Mouse (Mus musculus) embryonic facial prominence, embryonic 10.5 days (tissue): ENCODE results near the gene Hist1h2bq. TPM values are rescaled to one million over a fixed set of nuclear protein-coding genes. Genes with fewer than 3 reads are reported as not detected.
"Not testable (repeated sequence)": the region's sequence is repeated elsewhere in the genome, so short reads cannot be mapped to it uniquely, and the experiment has no call there.

Experiments used
- DNase-seq: peaks from one replicate; pipeline ENCODE4 v3.0.0-alpha.2; 2017; ENCODE audit warnings: low spot score
- H3K27ac ChIP-seq: fragments of 300-500 bp; sonication (generic); replicated peaks from 2 replicates; pipeline ENCODE4 v1.5.1; 2016; ENCODE audit warnings: mild to moderate bottlenecking
- H3K27me3 ChIP-seq: fragments of 300-500 bp; sonication (generic); replicated peaks from 2 replicates; pipeline ENCODE4 v1.6.1; 2016; ENCODE audit warnings: low read depth, mild to moderate bottlenecking; ENCODE audit not compliant: poor library complexity, severe bottlenecking
- H3K36me3 ChIP-seq: fragments of 300-500 bp; sonication (generic); replicated peaks from 2 replicates; pipeline ENCODE4 v1.6.1; 2016; ENCODE audit warnings: mild to moderate bottlenecking, moderate library complexity
- H3K4me1 ChIP-seq: fragments of 300-500 bp; sonication (generic); 2 replicates; pipeline ENCODE4 v1.6.1; 2016
- H3K4me3 ChIP-seq: fragments of 300-500 bp; sonication (generic); 2 replicates; pipeline ENCODE4 v1.5.1; 2016; ENCODE audit warnings: mild to moderate bottlenecking, moderate library complexity
- H3K9me3 ChIP-seq: fragments of 300-500 bp; sonication (generic); 2 replicates; pipeline ENCODE4 v1.6.1; 2016; ENCODE audit warnings: mild to moderate bottlenecking
- WGBS: fragments of 180-500 bp; shearing (Covaris S2); methylation state at CpG from one replicate; pipeline ENCODE4 v1.1.7; 2016; 5-methylcytosine and 5-hydroxymethylcytosine counted together
- polyA plus RNA-seq: library from polyadenylated mRNA; unstranded; fragments of >200 nt; fragmentation: Nextera tagmentation; extraction: Ambion mirVana; gene quantifications from 2 replicates; pipeline ENCODE4 v1.2.1, GENCODE M21; 2016

Gene Hist1h2bq
- polyA plus RNA-seq, 1 experiment from 2014 or later, result 23.9 TPM

DNA sequence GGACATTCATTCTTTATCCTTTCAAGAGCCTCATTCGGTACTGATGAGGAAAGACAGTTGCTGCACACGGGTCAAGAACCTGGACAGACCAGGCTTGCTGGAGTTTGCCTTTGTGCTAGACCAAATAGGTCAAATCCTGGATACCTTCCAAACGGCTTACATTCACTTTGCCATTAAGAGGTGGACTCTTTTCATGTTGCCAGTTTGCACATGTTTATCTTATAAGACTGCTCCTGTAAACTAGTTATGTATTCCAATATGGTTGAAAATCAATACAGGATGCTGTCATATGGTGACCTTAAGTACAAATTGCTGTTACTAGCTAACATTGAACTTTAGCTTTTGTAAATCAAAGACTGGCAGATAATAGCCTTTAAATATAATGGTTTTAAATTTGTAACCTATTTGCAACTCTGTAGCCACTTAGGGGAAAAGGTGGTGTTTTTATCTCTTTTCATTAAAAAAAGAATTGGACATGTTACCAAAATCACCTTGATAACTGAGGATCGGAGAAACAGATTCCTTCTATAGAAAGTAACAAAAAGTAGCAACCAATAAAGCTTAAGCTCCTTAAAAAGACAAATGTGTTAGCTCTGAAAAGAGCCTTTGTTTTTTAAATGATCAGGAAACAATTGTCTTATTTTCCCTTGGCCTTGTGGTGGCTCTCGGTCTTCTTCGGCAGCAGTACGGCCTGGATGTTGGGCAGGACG, 23.7 kb downstream of the Hist1h2bq start:
- H3K9me3 ChIP-seq, result no peaks in the 10 kb centered on the region
- peak overlapping the region; percentile 91 for H3K27ac ChIP-seq
- no peaks in the 10 kb centered on the region for H3K27me3 ChIP-seq
- peak overlapping the region; percentile 56 for H3K4me3 ChIP-seq
- no peaks in the 10 kb centered on the region for H3K36me3 ChIP-seq
- 6% methylated on average over 8 of the region's 8 CpGs for WGBS
- peaks cover 43% of the 10 kb centered on the region for H3K4me1 ChIP-seq
- DNase-seq, result peak; percentile 52

GRCm38 (mm10) chr13:21784311-21784710, 25.7 kb downstream of the Hist1h2bq start:
- H3K27ac ChIP-seq, result peak overlapping the region; percentile 97
- no peaks in the 10 kb centered on the region for H3K27me3 ChIP-seq
- no peaks in the 10 kb centered on the region for H3K36me3 ChIP-seq
- 28% methylated on average over 6 of the region's 6 CpGs for WGBS
- DNase-seq, result no peak
- H3K9me3 ChIP-seq, result no peaks in the 10 kb centered on the region
- H3K4me3 ChIP-seq, result peak overlapping the region; percentile 63
- peaks cover 45% of the 10 kb centered on the region for H3K4me1 ChIP-seq

DNA sequence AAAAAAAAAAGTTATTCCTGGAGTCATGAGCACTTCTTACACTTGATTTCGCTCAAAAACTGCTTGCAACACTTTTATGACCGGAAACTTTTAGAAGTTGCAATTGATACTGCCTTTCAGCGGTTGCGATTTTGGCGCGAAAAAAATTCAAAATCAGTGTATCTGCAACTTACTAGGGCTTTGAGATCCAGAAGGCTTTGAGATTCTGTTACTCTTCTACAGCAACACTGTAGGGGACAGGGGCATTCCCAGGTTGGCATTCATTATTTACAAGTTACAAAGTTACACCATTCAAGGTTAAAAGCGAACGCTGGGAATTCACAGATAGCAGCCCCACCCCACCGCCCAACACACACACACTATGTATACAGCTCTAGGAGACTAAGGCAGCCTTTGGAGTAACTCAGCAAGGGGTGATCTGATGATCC, 26.2 kb downstream of the Hist1h2bq start:
- 2% methylated on average over 9 of the region's 9 CpGs for WGBS
- Histone ChIP-seq H3K27ac (peak overlapping the region; percentile 97), H3K36me3 (no peaks in the 10 kb centered on the region), H3K9me3 (no peaks in the 10 kb centered on the region), H3K27me3 (no peaks in the 10 kb centered on the region), H3K4me3 (peak overlapping the region; percentile 63), H3K4me1 (peaks cover 40% of the 10 kb centered on the region)
- DNase-seq, result peak; percentile 62

DNA sequence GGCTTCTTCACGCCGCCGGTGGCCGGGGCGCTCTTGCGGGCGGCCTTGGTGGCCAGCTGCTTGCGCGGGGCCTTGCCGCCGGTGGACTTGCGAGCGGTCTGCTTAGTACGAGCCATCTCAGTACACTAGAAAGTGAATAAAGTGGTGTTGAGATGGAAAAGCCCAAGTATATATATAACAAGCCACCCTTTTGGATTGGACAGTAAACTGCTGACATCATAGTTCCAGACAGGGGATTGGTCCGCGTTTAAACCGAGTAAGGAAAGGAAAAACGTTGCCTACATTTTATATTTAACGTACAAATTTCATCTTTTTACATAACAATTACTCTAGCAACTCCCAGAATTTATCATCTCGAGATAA, 26.8 kb downstream of the Hist1h2bq start, which contains the start of gene Hist1h3i:
Gene Hist1h3i (minus strand): TSS at position 116 of the 363 bp plus-strand sequence.
- 0% methylated on average over 17 of the region's 20 CpGs for WGBS
- H3K27ac ChIP-seq, result peak within 1 kb of the TSS; percentile 97
- no peaks in the 10 kb centered on the region for H3K9me3 ChIP-seq
- peak; percentile 56 for DNase-seq
- no peaks in the 10 kb centered on the region for H3K27me3 ChIP-seq
- H3K4me1 ChIP-seq, result peaks cover 39% of the 10 kb centered on the region
- peak within 1 kb of the TSS; percentile 63 for H3K4me3 ChIP-seq
- no peaks in the 10 kb centered on the region for H3K36me3 ChIP-seq

DNA sequence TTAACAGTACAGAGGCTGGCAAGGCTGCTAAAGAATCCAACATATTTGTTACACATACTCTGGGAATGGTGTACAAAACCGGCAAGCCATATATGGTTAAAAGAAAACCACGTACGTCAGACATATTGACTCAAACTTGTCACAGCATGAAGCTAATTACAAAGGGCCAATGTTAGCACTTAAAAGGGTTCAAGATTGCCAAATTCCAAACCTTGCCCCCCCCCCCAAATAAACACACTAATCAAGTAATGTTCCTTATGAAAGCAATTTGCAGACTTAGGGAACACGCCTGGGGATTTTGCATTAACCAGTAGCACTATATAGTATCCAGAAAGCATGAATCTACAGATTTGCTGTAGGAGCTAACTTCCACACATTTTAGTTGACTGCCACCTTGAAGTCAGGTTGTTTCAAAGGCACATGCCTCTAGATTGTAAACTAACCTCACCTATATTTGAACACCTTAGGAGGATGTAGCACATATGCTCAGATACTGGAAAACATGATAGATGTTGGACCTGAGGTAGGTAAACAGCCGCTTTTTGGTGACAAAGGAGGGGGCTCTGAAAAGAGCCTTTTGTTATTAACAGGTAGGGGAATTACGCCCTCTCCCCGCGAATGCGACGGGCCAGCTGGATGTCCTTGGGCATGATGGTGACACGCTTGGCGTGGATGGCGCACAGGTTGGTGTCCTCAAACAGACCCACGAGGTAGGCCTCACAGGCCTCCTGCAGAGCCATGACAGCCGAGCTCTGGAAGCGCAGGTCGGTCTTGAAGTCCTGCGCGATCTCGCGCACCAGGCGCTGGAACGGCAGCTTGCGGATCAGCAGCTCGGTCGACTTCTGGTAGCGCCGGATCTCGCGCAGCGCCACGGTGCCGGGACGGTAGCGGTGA, 27.4 kb downstream of the Hist1h2bq start:
- Histone ChIP-seq H3K4me3 (peak overlapping the region; percentile 63), H3K4me1 (peaks cover 38% of the 10 kb centered on the region), H3K27ac (peak overlapping the region; percentile 97)
- not testable (repeated sequence) for H3K9me3 ChIP-seq, H3K27me3 ChIP-seq, H3K36me3 ChIP-seq
- DNase-seq, result peak; percentile 58
- under 1% methylated on average over 22 of the region's 35 CpGs for WGBS

- no peak for DNase-seq
- no peaks in the 10 kb centered on the region for H3K36me3 ChIP-seq
- no peaks in the 10 kb centered on the region for H3K9me3 ChIP-seq
- H3K27me3 ChIP-seq, result no peaks in the 10 kb centered on the region
- peaks cover 38% of the 10 kb centered on the region for H3K4me1 ChIP-seq
- peak overlapping the region; percentile 97 for H3K27ac ChIP-seq
- H3K4me3 ChIP-seq, result peak overlapping the region; percentile 63
- WGBS, result 96% methylated on average over 1 of the region's 1 CpGs
Measured at GRCm38 (mm10) chr13:21781639-21782038, 28.4 kb downstream of the Hist1h2bq start.

- peak overlapping the region; percentile 80 for H3K4me3 ChIP-seq
- H3K27ac ChIP-seq, result peak overlapping the region; percentile 97
- WGBS, result 43% methylated on average over 6 of the region's 6 CpGs
- H3K36me3 ChIP-seq, result no peaks in the 10 kb centered on the region
- no peaks in the 10 kb centered on the region for H3K27me3 ChIP-seq
- peaks cover 36% of the 10 kb centered on the region for H3K4me1 ChIP-seq
- DNase-seq, result peak; percentile 21
- H3K9me3 ChIP-seq, result no peaks in the 10 kb centered on the region
Measured at GRCm38 (mm10) chr13:21781021-21781555, 28.9 kb downstream of the Hist1h2bq start.

DNA sequence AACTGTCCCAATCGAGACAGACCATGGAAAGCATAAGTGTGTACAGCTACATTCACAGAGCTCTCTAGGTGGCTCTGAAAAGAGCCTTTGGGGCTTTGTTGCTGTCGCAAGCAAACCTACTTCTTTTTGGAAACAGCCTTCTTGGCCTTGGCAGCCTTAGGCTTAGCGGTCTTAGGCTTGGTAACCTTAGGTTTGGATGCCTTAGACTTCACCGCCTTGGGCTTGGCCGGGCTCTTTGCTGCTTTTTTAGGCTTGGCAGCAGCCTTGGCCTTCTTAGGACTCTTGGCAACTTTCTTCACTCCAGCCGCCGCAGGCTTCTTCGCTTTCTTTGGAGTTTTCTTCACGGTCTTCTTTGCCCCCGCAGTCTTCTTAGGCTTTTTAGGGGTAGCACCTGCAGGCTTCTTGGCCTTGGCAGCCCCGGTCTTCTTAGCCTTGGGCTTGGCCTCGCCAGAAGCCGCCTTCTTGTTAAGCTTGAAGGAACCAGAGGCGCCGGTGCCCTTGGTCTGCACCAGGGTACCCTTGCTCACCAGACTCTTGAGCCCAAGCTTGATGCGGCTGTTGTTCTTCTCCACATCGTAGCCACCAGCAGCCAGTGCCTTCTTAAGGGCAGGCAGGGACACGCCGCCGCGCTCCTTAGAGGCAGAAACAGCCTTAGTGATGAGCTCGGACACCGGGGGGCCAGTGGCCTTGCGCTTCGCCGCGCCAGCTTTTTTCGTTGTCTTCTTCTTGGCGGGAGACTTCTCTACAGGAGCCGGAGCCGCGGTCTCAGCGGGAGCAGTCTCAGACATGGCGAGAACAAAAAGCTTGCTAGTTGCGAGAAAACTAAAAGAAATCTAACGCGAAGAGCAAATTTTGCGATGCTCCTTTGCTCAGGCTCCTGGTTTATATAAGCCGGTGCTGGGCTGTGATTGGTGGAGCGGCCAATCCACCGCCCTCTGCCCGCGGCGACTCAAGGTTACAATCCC, 29.9 kb downstream of the Hist1h2bq start, which contains the start of gene Hist1h1b:
Gene Hist1h1b (minus strand): TSS at position 859 of the 965 bp plus-strand sequence.
- Histone ChIP-seq H3K27ac (peak within 1 kb of the TSS; percentile 97), H3K9me3 (no peaks in the 10 kb centered on the region), H3K4me1 (peaks cover 29% of the 10 kb centered on the region), H3K27me3 (no peaks in the 10 kb centered on the region), H3K4me3 (peak within 1 kb of the TSS; percentile 80), H3K36me3 (no peaks in the 10 kb centered on the region)
- WGBS, result under 1% methylated on average over 44 of the region's 44 CpGs
- peak; percentile 87 for DNase-seq

- 7% methylated on average over 33 of the region's 33 CpGs for WGBS
- Histone ChIP-seq H3K4me3 (peak overlapping the region; percentile 80), H3K36me3 (no peaks in the 10 kb centered on the region), H3K9me3 (no peaks in the 10 kb centered on the region), H3K27ac (peak overlapping the region; percentile 97), H3K4me1 (peaks cover 23% of the 10 kb centered on the region), H3K27me3 (no peaks in the 10 kb centered on the region)
- peak; percentile 77 for DNase-seq
Measured at GRCm38 (mm10) chr13:21778814-21779766, 30.9 kb downstream of the Hist1h2bq start.
